Mouse (Mus musculus): ENCODE measurements around the gene Dlg2.

Dlg2 gene

GRCm38 (mm10) chr7:91919738-91920137 lies 1443.3 kb downstream of the Dlg2 start:
- DNase-seq (ENCODE audit: low spot score) = no peak

DNA sequence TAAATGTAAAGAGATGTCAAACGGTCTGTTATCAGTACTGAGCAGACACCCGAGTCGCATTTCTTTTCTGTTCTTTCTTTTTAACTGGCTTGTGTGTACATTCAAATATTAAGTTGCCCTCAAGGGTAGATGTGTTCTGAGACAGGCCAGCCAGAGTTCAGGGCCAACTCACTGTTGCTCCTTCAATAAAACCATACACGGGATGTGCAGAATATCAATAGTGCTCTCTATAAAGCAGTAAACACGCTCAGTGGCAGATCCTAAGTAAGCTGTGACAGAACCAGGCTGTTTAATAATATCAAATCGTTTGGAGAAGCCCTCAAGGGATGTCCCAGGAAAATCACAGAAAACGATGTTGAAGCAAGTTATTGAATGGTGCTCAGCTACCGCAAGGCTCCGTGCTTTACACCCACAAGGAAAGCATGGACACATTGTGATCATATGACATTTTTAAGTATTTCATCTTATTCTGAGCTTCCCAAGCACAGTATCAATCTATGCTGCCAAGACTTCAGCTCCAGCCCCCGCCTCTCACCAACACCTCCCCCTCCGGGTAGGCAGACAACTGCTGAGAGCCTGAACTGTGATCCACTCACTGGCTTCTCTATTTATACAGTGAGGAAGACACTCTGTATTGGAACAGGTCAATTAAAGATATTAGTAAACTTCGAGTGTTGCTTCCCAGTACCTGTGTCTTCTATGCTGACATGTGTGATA lies 1458.6 kb downstream of the Dlg2 start:
- no peak for DNase-seq (ENCODE audit: low spot score)

GRCm38 (mm10) chr7:91936193-91936592 lies 1459.7 kb downstream of the Dlg2 start:
- DNase-seq (ENCODE audit: low spot score) = no peak

DNA sequence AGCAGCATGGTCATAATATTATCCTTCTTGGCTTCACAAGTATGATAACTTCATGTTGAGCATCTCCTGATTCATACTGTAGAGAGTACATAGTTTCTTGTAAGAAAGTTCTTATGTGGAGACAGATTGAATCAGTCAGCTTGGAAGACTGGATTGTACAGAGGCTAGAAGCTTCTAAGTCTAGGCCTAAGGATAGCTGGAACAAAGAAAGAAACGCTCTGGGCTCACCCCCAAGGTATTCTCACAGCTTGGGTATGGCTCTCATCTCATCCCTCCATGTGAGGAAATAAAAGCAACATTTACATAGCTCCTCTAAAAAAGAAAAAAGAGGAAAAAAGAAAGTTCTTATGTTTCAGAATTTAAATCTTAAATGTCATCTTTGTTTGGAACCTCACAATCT lies 1466.8 kb downstream of the Dlg2 start:
- no peak for DNase-seq (ENCODE audit: low spot score)

DNA sequence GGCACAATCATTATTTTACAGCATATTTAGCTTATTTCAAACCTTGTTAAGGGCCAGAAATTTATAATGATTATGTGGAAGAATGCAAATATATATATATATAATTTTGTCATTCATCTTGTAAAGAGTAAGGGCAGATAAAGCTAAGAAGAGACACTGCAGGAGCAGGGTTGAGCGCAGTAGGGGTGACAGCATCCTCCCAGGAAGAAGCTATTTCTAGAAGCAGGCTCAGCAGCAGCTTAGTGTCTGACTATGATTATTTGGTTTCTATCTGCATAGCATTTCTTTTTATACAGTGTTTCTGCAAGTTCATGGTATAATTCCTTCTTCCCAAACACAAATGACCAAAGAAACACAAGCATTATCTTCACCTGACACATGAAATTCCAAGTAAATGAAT lies 1479.1 kb downstream of the Dlg2 start:
- no peak for DNase-seq (ENCODE audit: low spot score)

DNA sequence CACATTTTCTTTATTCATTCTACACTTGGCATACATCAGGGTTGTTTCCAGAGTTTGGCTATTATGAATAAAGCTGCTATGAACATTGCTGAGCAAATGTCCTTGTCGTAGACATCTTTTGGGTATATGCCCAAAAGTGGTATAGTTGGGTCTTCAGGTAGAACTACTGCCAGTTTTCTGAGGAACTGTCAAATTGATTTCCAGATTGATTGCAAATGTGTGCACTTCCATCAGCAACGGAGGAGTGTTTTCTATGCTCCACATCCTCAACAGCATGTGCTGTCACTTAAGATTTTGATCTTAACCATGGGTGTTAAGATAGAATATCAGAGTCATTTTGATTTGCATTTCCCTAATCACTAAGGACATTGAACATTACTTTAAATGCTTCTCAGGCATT lies 1486.5 kb downstream of the Dlg2 start:
- DNase-seq (ENCODE audit: low spot score) = no peak

- no peak for DNase-seq (ENCODE audit: low spot score)
Observed at GRCm38 (mm10) chr7:91972970-91973369, 1496.5 kb downstream of the Dlg2 start.

DNA sequence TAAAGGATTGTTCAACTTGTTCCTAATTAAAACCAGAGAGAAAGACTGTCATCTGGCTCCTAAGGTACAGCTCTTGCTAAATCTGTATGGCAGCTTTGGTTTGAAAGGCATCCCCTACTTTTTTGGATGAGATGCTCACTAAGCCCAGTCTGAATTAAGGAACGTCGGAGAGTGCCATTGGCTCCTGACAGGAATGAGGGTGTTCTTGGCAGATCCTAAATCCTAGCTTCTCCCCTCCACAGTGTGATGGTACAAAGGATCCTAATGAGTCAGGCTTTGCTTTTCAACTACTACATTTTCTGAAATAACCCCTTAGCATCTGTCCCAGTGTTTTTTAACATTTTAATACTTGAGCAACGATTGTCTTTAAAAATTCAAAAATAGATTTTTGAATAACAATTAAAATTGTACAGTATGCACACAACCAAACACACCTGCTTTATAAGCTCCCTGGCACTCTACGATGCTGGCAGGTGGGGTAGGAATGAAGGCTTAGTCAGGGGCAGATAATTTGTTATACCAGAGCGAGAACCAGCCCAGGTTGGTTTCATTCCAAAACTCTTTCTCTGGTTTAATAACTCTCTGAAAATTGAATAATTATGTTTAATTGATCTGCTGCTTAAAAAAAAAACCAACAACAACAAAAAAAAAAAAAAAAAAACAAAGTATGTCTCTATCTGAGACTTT lies 1527.4 kb downstream of the Dlg2 start:
- DNase-seq (ENCODE audit: low spot score) = no peak

- no peak for DNase-seq (ENCODE audit: low spot score)
Observed at GRCm38 (mm10) chr7:92005681-92006425, 1529.4 kb downstream of the Dlg2 start.

DNA sequence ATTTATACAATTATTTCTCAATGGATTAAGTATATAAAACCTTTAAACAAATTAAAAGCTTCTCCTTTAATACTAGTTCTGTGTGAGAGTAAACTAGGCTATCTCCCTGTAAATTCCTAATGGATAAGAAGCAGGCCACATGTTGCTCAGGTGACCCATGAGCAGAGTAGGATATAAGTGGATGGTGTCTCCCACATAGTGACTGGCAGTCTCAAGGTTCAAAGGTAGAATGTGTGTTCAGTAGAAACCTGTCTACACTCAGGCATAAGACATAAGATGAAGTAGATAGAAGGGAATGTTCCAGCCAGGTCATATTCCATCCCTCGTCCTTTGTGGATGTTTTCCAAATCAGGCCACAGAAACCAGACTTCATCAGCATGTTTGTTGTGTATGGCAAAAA lies 1532.2 kb downstream of the Dlg2 start:
- no peak for DNase-seq (ENCODE audit: low spot score)

GRCm38 (mm10) chr7:92024928-92025327 lies 1548.5 kb downstream of the Dlg2 start:
- DNase-seq (ENCODE audit: low spot score) = no peak

- DNase-seq (ENCODE audit: low spot score) = no peak
Observed at GRCm38 (mm10) chr7:92025465-92026056, 1549.1 kb downstream of the Dlg2 start.

GRCm38 (mm10) chr7:92027049-92027448 lies 1550.6 kb downstream of the Dlg2 start:
- no peak for DNase-seq (ENCODE audit: low spot score)

GRCm38 (mm10) chr7:92034256-92034655 lies 1557.8 kb downstream of the Dlg2 start:
- DNase-seq (ENCODE audit: low spot score) = no peak

- no peak for DNase-seq (ENCODE audit: low spot score)
Observed at GRCm38 (mm10) chr7:92040187-92040586, 1563.7 kb downstream of the Dlg2 start.

DNA sequence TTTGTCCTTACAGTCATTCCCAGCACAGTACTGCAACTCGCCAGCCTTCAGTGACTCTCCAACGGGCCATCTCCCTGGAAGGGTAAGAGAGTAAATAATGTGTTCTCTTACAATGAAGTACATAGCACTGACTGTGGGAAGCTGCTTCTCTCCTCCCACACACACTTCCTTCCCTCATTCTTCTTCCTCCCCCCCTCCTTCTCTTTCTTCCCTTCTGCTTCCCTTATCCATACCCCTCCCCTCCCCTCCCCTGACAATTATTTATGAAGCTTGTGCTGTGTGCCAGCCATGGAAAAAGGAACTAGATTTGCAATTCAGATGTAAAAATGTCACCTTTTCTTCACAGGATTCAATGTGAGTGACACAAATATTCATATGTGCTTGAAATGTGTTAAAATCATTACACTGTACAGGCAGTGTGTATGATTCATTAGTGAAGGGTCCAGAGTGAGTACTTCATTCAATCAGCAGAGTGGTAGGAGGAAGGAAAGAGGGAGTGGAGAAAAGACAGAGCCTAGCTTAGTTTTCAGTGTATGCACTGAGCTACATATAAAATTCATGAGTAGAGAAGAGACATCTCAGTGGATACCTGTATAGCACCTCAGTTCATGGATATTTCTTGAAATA lies 1564.4 kb downstream of the Dlg2 start:
- no peak for DNase-seq (ENCODE audit: low spot score)

DNA sequence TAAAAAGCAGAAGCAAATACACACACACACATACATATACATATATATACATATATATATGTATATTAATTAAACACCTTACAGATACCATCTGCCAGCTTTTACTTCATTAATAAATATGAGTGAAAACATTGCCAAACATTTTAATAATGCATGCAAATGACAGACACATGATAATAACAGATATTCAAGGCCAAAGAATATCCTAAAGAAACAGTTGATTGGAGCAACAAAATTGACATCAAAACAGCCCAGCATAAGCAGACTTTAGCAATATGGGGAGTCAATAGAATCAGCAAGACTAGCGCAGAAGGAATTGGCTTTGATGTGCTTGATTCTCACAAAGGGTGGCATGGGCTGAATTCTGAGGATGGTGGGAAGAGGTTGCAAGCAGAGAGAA lies 1568.5 kb downstream of the Dlg2 start:
- no peak for DNase-seq (ENCODE audit: low spot score)

DNA sequence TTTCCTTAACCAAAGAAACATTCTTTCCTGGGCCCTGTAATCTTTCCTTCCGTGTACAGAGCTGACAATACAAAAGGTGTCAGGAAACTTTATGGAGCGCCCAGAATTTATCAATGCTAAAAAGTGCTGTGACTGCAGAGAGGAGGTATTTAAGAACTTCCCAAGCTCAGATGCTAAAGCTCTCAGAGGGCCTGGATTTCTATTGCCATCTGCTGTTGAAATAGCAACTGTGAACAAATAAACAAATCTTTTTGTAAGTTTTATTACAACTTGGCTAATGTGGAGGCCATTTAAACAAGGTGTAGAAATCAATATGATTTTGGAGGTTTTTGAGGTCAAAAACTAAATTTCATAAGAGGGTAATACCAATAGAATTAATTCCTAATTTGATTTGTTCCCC lies 1570.8 kb downstream of the Dlg2 start:
- DNase-seq (ENCODE audit: low spot score) = no peak

DNA sequence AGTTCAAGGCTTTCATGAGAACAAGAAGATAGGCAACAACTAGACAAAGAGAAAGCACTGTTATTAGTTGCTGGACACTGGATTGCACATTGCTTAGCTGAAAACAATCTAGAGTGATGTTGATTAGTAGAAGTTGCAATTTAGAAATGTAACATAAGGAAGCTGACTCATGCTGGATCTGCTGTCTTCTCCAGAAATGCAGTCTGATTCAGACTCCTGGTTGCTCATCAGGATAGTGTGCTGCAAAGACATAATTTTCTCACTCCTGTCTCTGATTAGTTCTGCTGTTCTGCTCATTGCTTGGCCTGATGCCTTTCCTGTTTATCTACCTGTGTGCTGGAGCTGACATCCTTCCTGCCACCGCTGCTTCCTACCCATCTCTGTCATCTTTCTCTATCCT lies 1572.4 kb downstream of the Dlg2 start:
- no peak for DNase-seq (ENCODE audit: low spot score)

- no peak for DNase-seq (ENCODE audit: low spot score)
Observed at GRCm38 (mm10) chr7:92066851-92067250, 1590.4 kb downstream of the Dlg2 start.

GRCm38 (mm10) chr7:92087429-92087828 lies 1611.0 kb downstream of the Dlg2 start:
- DNase-seq (ENCODE audit: low spot score) = no peak

DNA sequence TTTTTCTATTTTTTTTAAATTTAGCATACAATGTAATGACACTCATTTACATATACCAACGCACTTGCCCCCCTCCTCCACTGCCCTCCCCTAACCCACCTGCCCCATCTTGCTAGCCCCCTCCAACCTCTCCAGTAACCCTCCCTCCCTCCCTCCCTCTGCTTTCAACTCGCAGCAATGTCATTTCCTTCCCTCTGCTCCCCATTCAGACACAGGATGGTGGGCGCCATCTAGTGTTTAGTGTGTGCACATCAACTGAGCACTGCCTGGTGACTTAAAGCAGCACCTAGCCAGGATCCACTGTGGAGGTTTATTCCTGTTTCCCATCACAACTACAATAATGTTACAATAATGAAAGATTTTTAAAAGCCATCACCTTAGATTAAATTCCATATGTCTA lies 1617.4 kb downstream of the Dlg2 start:
- no peak for DNase-seq (ENCODE audit: low spot score)
